Mouse (Mus musculus): ENCODE results near the gene Eif3f. TPM values are rescaled to one million over a fixed set of nuclear protein-coding genes. Genes with fewer than 3 reads are reported as not detected.

Gene Eif3f
- total RNA-seq (2012; rRNA removed) (116 and 119 TPM in 2 replicates), total RNA-seq (2014; rRNA removed) (86.9 and 92.0 TPM in 2 replicates), polyA plus RNA-seq (2012; ENCODE audit: insufficient read length, low read depth) (170 and 172 TPM in 2 replicates)

DNA sequence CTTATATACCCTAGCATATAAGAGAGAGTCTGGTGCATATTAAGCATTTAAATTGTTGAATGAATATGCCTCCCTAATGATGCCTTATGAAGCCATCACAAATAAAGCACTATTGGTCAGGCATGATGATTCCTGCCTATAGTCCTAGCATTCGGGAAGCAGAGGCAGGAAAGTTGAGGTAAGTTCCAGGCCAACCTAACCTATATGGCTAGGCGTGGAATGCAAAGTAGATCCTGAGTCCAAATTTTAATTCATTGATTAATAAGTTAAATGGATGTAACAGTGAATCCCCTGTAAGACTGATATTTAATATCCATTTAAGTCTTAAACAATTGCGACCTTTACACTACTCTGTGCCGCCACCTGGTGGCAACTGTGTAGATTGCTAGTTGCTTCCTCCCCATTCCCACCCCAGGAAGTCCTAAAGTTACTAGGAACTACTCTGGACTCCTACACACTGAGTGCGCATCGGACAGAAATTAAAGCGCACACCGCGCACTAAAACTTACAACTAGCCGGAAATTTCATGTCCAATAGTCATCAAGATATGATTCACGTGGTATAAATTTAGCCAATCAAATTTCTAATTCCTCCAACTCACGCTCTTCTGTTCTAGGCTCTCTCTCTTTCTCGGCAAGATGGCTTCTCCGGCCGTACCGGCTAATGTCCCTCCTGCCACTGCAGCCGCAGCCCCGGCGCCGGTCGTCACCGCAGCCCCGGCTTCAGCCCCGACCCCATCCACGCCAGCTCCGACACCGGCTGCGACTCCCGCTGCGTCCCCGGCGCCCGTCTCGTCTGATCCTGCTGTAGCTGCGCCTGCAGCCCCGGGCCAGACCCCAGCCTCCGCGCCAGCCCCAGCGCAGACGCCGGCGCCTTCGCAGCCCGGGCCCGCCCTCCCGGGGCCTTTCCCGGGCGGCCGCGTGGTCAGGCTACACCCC lies at the start of gene Eif3f:
Gene Eif3f (plus strand): TSS at position 624 of the 938 bp plus-strand sequence.
- Histone ChIP-seq H3K9me3 (replicated peaks; ENCODE audit: low read length) (no peaks in the 10 kb centered on the region), H3K79me2 (replicated peaks; ENCODE audit: control insufficient read depth, extremely low read depth, insufficient read depth, poor library complexity, severe bottlenecking) (peaks cover 25% of the 10 kb centered on the region), H3K9ac (ENCODE audit: insufficient read depth, low read depth) (peak within 1 kb of the TSS; percentile 87), H3K4me2 (ENCODE audit: insufficient read depth, low read depth, poor library complexity, severe bottlenecking) (peak within 1 kb of the TSS; percentile 97), H3K36me3 (replicated peaks in 1 of 2; ENCODE audit: control insufficient read depth in 1 of 2, insufficient read depth in 1 of 2, low read length in 1 of 2) (peaks cover 24 to 36% of the 10 kb centered on the region in 2 experiments), H3K27ac (ENCODE audit: insufficient read depth, low read depth) (peak within 1 kb of the TSS; percentile 26; the same call in 1 of the 2 replicates), H3K27me3 (replicated peaks) (peaks cover 3% of the 10 kb centered on the region), H3K4me1 (ENCODE audit: control insufficient read depth in 1 of 2, insufficient read depth in 2 of 2) (peaks cover 4 to 27% of the 10 kb centered on the region in 2 experiments; a peak in 3 of 4 replicates), H3K4me3 (replicated peaks in 1 of 3; ENCODE audit: low read depth in 2 of 3, low read length in 2 of 3, poor library complexity in 1 of 3) (peak within 1 kb of the TSS; percentile 88 to 94 (median 92))
- dilution Hi-C loops (cut with MboI; ENCODE audit: extremely low pct_ligation_motif_present, extremely low pct_unique_long_range_greater_than_20kb, low sequenced_read_pairs) (no loop called here), in situ Hi-C loops (cut with MboI; ENCODE audit: low pct_ligation_motif_present, low pct_unique_long_range_greater_than_20kb, low sequenced_read_pairs) (loop anchor here (10.0 kb wide), 1 partner anchor 119 kb away; no protein-coding TSS in a partner anchor)
- peak; percentile 97 for DNase-seq (ENCODE audit: extremely low read depth)
- TF ChIP-seq RCOR1 (conservative IDR thresholded peaks at IDR 0.05; ENCODE audit: low read depth, low read length) (no peak), E2F4 (IDR thresholded peaks at IDR 0.05; ENCODE audit: insufficient replicate concordance, low read depth, low read length) (peak; percentile 92; the same call in 1 of the 2 replicates), JUN (IDR thresholded peaks at IDR 0.05; ENCODE audit: insufficient read depth, low read depth, low read length) (no peak), HCFC1 (IDR thresholded peaks at IDR 0.05; ENCODE audit: low read depth, low read length) (peak; percentile 94), MXI1 (IDR thresholded peaks at IDR 0.05; ENCODE audit: low read depth, low read length) (peak; percentile 44; the same call in 1 of the 2 replicates), POLR2A (IDR thresholded peaks at IDR 0.05; ENCODE audit: low read depth, low read length) (peak; percentile 74), TCF12 (IDR thresholded peaks at IDR 0.05; ENCODE audit: low read depth, low read length) (0 out of 2 replicates have a peak, but pooled peaks have one; percentile 53), NRF1 (IDR thresholded peaks at IDR 0.05; ENCODE audit: low read depth, low read length) (no peak; the same call in 1 of the 2 replicates), CTCF (conservative IDR thresholded peaks at IDR 0.05 in 1 of 2, IDR thresholded peaks at IDR 0.05 in 1 of 2; ENCODE audit: low read depth in 2 of 2, low read length in 2 of 2) (peak; percentile 77 to 89), CHD2 (IDR thresholded peaks at IDR 0.05; ENCODE audit: low read length) (no peak), PAX5 (IDR thresholded peaks at IDR 0.05; ENCODE audit: low read length) (no peak), ZMIZ1 (IDR thresholded peaks at IDR 0.05; ENCODE audit: low read depth, low read length) (no peak), POLR2AphosphoS2 (IDR thresholded peaks at IDR 0.05; ENCODE audit: low read depth, low read length) (no peak), MEF2A (IDR thresholded peaks at IDR 0.05; ENCODE audit: borderline replicate concordance, low read depth, low read length) (peak; percentile 80), MAFK (IDR thresholded peaks at IDR 0.05; ENCODE audit: insufficient replicate concordance, low read length) (no peak), SIN3A (IDR thresholded peaks at IDR 0.05; ENCODE audit: low read length) (peak; percentile 89), BHLHE40 (IDR thresholded peaks at IDR 0.05; ENCODE audit: low read depth, low read length) (no peak), USF1 (IDR thresholded peaks at IDR 0.05; ENCODE audit: low read depth, low read length) (peak; percentile 87), ZNF384 (IDR thresholded peaks at IDR 0.05; ENCODE audit: low read depth, low read length) (no peak), SMC3 (IDR thresholded peaks at IDR 0.05; ENCODE audit: low read depth, low read length) (peak; percentile 71), GABPA (IDR thresholded peaks at IDR 0.05; ENCODE audit: insufficient replicate concordance, low read depth, low read length) (no peak), JUND (conservative IDR thresholded peaks at IDR 0.05; ENCODE audit: low read depth, low read length) (0 out of 2 replicates have a peak, but pooled peaks have one; percentile 22), CHD1 (IDR thresholded peaks at IDR 0.05; ENCODE audit: low read depth, low read length) (no peak), EP300 (IDR thresholded peaks at IDR 0.05; ENCODE audit: low read length) (no peak), ELF1 (IDR thresholded peaks at IDR 0.05; ENCODE audit: low read depth, low read length) (peak; percentile 95), ZKSCAN1 (IDR thresholded peaks at IDR 0.05; ENCODE audit: borderline replicate concordance, low read depth, low read length) (no peak), MYC (IDR thresholded peaks at IDR 0.05; ENCODE audit: low read depth, low read length) (no peak), TBP (conservative IDR thresholded peaks at IDR 0.05; ENCODE audit: low read depth, low read length) (peak; percentile 92), MAZ (IDR thresholded peaks at IDR 0.05; ENCODE audit: low read depth, low read length) (no peak), IRF4 (IDR thresholded peaks at IDR 0.05; ENCODE audit: low read depth, low read length) (peak; percentile 65), NELFE (IDR thresholded peaks at IDR 0.05; ENCODE audit: low read depth, low read length) (peak; percentile 76; the same call in 1 of the 2 replicates), USF2 (conservative IDR thresholded peaks at IDR 0.05; ENCODE audit: low read depth, low read length) (peak; percentile 84), ZC3H11A (IDR thresholded peaks at IDR 0.05; ENCODE audit: low read depth, low read length) (no peak), ETS1 (conservative IDR thresholded peaks at IDR 0.05; ENCODE audit: low read depth, low read length) (no peak), UBTF (IDR thresholded peaks at IDR 0.05; ENCODE audit: low read depth, low read length) (no peak), KAT2A (IDR thresholded peaks at IDR 0.05; ENCODE audit: insufficient replicate concordance, low read length) (peak; percentile 82; the same call in 1 of the 2 replicates), RAD21 (IDR thresholded peaks at IDR 0.05; ENCODE audit: low read depth, low read length) (peak; percentile 72)
